Comparison of ENCODE assay signal across 17 mouse cellular contexts in genomic region chr1:162015247-162015862, GRCm38 (mm10). TPM values are rescaled to one million over a fixed set of nuclear protein-coding genes. Genes with fewer than 3 reads are reported as not detected.
DNase-seq lines count a peak whose midpoint lies in the region; ATAC-seq and TF ChIP-seq lines count a peak whose summit lies in the region.
"Had no signal": no experiment of that assay in that cellular context is flagged by ENCODE, and none has a peak within 500 bp of the region (broad histone marks: within the 10 kb centered on the region; RNA-seq: fewer than 3 reads in every experiment).

No protein-coding gene starts in this region.

- CTCF ChIA-PET in Patski (lab: Charles Lee): interaction anchor here (1.1 to 1.4 kb wide), 3 partner anchors 12 to 298 kb away, joined by 3 to 6 read pairs (median 4); no protein-coding TSS in a partner anchor

- DNase-seq in embryo, embryonic 10 days (ENCODE audit: low spot score): peak; percentile 54
- no peak for DNase-seq in embryo, embryonic 9.5 days (ENCODE audit: extremely low spot score)
- peak; percentile 12 for DNase-seq in kidney, adult 2 months
- no peak for DNase-seq in kidney, postnatal 14 days
- DNase-seq in Patski (ENCODE audit: low read depth, low spot score): peak; percentile 55
- DNase-seq in thymus, adult 18-20 months: no peak
- DNase-seq: cerebellum, adult 9-11 months; gastrocnemius, postnatal 25 days had no signal

- H3K9me3 ChIP-seq in intestine, embryonic 16.5 days (ENCODE audit: control insufficient read depth, low read length): no peaks in the 10 kb centered on the region
- H3K9me3 ChIP-seq: forebrain, embryonic 12.5 days had no signal

- H3K9ac ChIP-seq in intestine, embryonic 16.5 days (ENCODE audit: low read depth, low read length): no peak overlapping the region
- H3K9ac ChIP-seq: forebrain, embryonic 12.5 days had no signal

- no peak overlapping the region for H3K4me2 ChIP-seq in intestine, embryonic 16.5 days (ENCODE audit: low read depth, low read length)
- H3K4me2 ChIP-seq: forebrain, embryonic 12.5 days had no signal

- POLR2A ChIA-PET in Patski (lab: Charles Lee): no interaction called here

- WGBS in kidney, adult 2 months: 52% methylated on average over 8 of the region's 8 CpGs
- 44% methylated on average over 8 of the region's 8 CpGs for WGBS in intestine, embryonic 16.5 days

- in situ Hi-C loops in Patski (cut with MboI; ENCODE audit: low pct_unique_long_range_greater_than_20kb): no loop called here

- peaks cover 3% of the 10 kb centered on the region; the same call in 1 of the 2 replicates for H3K4me1 ChIP-seq in kidney, adult 2 months (ENCODE audit: control insufficient read depth, insufficient read depth, low read length)
- H3K4me1 ChIP-seq in intestine, embryonic 16.5 days (ENCODE audit: control insufficient read depth, insufficient read depth, low read length): peaks cover 20% of the 10 kb centered on the region

- no peaks in the 10 kb centered on the region for H3K27me3 ChIP-seq in kidney, adult 2 months (replicated peaks; ENCODE audit: control insufficient read depth, insufficient read depth, low read length)
- no peaks in the 10 kb centered on the region for H3K27me3 ChIP-seq in Patski
- no peaks in the 10 kb centered on the region for H3K27me3 ChIP-seq in intestine, embryonic 16.5 days (replicated peaks; ENCODE audit: control insufficient read depth, insufficient read depth, low read length)
- H3K27me3 ChIP-seq: forebrain, embryonic 12.5 days had no signal

- H3K36me3 ChIP-seq in kidney, adult 2 months (ENCODE audit: control insufficient read depth, insufficient read depth, low read length): no peaks in the 10 kb centered on the region
- H3K36me3 ChIP-seq in intestine, embryonic 16.5 days (ENCODE audit: control insufficient read depth, insufficient read depth, low read length): no peaks in the 10 kb centered on the region
- H3K36me3 ChIP-seq: forebrain, embryonic 12.5 days had no signal

- no peak for TF ChIP-seq POLR2A in kidney, adult 2 months (IDR thresholded peaks at IDR 0.05; ENCODE audit: low read depth, low read length)

- peak; percentile 67 for ATAC-seq in Patski
- ATAC-seq in intestine, embryonic 16.5 days: no peak
- ATAC-seq in erythroblast, adult 5-6 weeks (replicated peaks; ENCODE audit: low FRiP score, poor library complexity, severe bottlenecking): no peak
- ATAC-seq: activated CD4-positive, CD25-positive, alpha-beta regulatory T cell, adult 4 months; inflammation-experienced regulatory T-cells, adult 6 months had no signal

- 0 out of 2 replicates have a peak overlapping the region, but pooled peaks have one; percentile 17 for H3K27ac ChIP-seq in kidney, adult 2 months (ENCODE audit: insufficient read depth, low read depth, low read length)
- H3K27ac ChIP-seq in intestine, embryonic 16.5 days (ENCODE audit: low read length): peak overlapping the region; percentile 49

- no peak overlapping the region for H3K4me3 ChIP-seq in kidney, adult 2 months (ENCODE audit: insufficient read depth, low read depth, low read length)
- no peak overlapping the region for H3K4me3 ChIP-seq in intestine, embryonic 16.5 days (ENCODE audit: low read length)
- H3K4me3 ChIP-seq: forebrain, embryonic 12.5 days had no signal

- TF ChIP-seq CTCF in kidney, adult 2 months (conservative IDR thresholded peaks at IDR 0.05; ENCODE audit: insufficient read depth, insufficient read length, low read depth, low read length): no peak
- no peak for TF ChIP-seq CTCF in Patski (IDR thresholded peaks at IDR 0.05)

RNA-seq across cellular contexts. Expression of gene 4930558K02Rik, which starts 35.9 kb away (rescaled TPM):
- polyA plus RNA-seq in kidney, adult 2 months (2012; rRNA removed): not detected in 2 replicates
- polyA plus RNA-seq in Patski (2021): not detected
- polyA plus RNA-seq in intestine, embryonic 16.5 days (2015; fragmentation: Nextera tagmentation; extraction: Ambion mirVana): not detected in 2 replicates
- not detected in 2 replicates for total RNA-seq in erythroblast, adult 5-6 weeks (2015; ENCODE audit: low replicate concordance)
- not detected in 2 replicates for total RNA-seq in erythroblast, adult 5-6 weeks (2017; ENCODE audit: low replicate concordance)
- total RNA-seq: ES-E14; gastrocnemius, postnatal 25 days; layer of hippocampus, postnatal 25 days; monocyte, adult 5-6 weeks had no signal
- polyA plus RNA-seq: activated CD4-positive, CD25-positive, alpha-beta regulatory T cell, adult 4 months; forebrain, embryonic 12.5 days; inflammation-experienced regulatory T-cells, adult 6 months; liver, embryonic 16.5 days had no signal

RNA-seq across cellular contexts. Expression of gene Pigc, which starts 46.4 kb away (rescaled TPM):
- 15.6 and 16.6 TPM in 2 replicates for polyA plus RNA-seq in kidney, adult 2 months (2012; rRNA removed)
- 25.7 TPM for polyA plus RNA-seq in Patski (2021)
- polyA plus RNA-seq in intestine, embryonic 16.5 days (2015; fragmentation: Nextera tagmentation; extraction: Ambion mirVana): 35.3 and 35.8 TPM in 2 replicates
- total RNA-seq in erythroblast, adult 5-6 weeks (2015; ENCODE audit: low replicate concordance): 11.9 TPM in 2 replicates
- 18.5 and 19.2 TPM in 2 replicates for total RNA-seq in erythroblast, adult 5-6 weeks (2017; ENCODE audit: low replicate concordance)

Comparison
In these comparisons a context has a peak if more than half of its experiments do, and no peak if none do; other contexts are left out.
1. DNase-seq: peak in embryo, embryonic 10 days (single experiment), kidney, adult 2 months (single experiment) and Patski (single experiment); none in embryo, embryonic 9.5 days (single experiment), kidney, postnatal 14 days (single experiment) and thymus, adult 18-20 months (0 of 2).